Mouse (Mus musculus) kidney, postnatal 0 days (tissue): ENCODE data around the gene Nfkb2. TPM values are rescaled to one million over a fixed set of nuclear protein-coding genes. Genes with fewer than 3 reads are reported as not detected.

Experiments
- ATAC-seq: fragments of 200-750 bp; cut with Nextera tagmentation; replicated peaks from 2 replicates; pipeline ENCODE4 v1.8.0; 2017; ENCODE audit warnings: low read depth, moderate number of reproducible peaks, moderate TSS enrichment, moderate library complexity; ENCODE audit not compliant: low FRiP score
- DNase-seq: peaks from one replicate; pipeline ENCODE4 v3.0.0-alpha.2; 2016; ENCODE audit warnings: low spot score
- H3K27ac ChIP-seq: fragments of 300-500 bp; sonication (generic); 2 replicates; pipeline ENCODE4 v1.5.1; 2014; ENCODE audit warnings: mild to moderate bottlenecking
- H3K27me3 ChIP-seq: fragments of 300-500 bp; sonication (generic); 2 replicates; pipeline ENCODE4 v1.6.1; 2014; ENCODE audit warnings: low read length, mixed read lengths; ENCODE audit not compliant: insufficient read depth
- H3K36me3 ChIP-seq: fragments of 300-500 bp; sonication (generic); 2 replicates; pipeline ENCODE4 v1.6.1; 2014; ENCODE audit warnings: low read length, mixed read lengths; ENCODE audit not compliant: insufficient read depth
- H3K4me1 ChIP-seq: fragments of 300-500 bp; sonication (generic); replicated peaks from 2 replicates; pipeline ENCODE4 v1.6.1; 2014; ENCODE audit warnings: antibody characterized with exemption, low read length, mixed read lengths; ENCODE audit not compliant: insufficient read depth
- H3K4me2 ChIP-seq: fragments of 300-500 bp; sonication (generic); 2 replicates; pipeline ENCODE4 v1.6.1; 2014; ENCODE audit warnings: mild to moderate bottlenecking, low read length, moderate library complexity, mixed read lengths
- H3K4me3 ChIP-seq: fragments of 300-500 bp; sonication (generic); replicated peaks from 2 replicates; pipeline ENCODE4 v1.5.1; 2014; ENCODE audit warnings: low read depth, low read length
- H3K9ac ChIP-seq: fragments of 300-500 bp; sonication (generic); 2 replicates; pipeline ENCODE4 v1.6.1; 2014; ENCODE audit warnings: low read depth, low read length
- H3K9me3 ChIP-seq: fragments of 300-500 bp; sonication (generic); replicated peaks from 2 replicates; pipeline ENCODE4 v1.6.1; 2016; ENCODE audit warnings: low read length, inconsistent platforms, mixed read lengths
- CTCF ChIP-seq: IDR thresholded peaks from 2 replicates; pipeline ENCODE4 v1.5.1; 2016; ENCODE audit warnings: antibody characterized with exemption, low read depth, mild to moderate bottlenecking, moderate library complexity
- WGBS: fragments of 180-500 bp; shearing (Covaris S2); extraction: QIAGEN DNeasy Blood & Tissue Kit; methylation state at CpG from one replicate; pipeline ENCODE4 v1.1.7; 2014; 5-methylcytosine and 5-hydroxymethylcytosine counted together
- polyA plus RNA-seq: library from polyadenylated mRNA; unstranded; fragments of >200 nt; fragmentation: Nextera tagmentation; extraction: Ambion mirVana; gene quantifications from 2 replicates; pipeline ENCODE4 v1.2.1, GENCODE M21; 2015

Gene Nfkb2
- polyA plus RNA-seq, 1 experiment from 2014 or later, result 8.7 TPM

DNA sequence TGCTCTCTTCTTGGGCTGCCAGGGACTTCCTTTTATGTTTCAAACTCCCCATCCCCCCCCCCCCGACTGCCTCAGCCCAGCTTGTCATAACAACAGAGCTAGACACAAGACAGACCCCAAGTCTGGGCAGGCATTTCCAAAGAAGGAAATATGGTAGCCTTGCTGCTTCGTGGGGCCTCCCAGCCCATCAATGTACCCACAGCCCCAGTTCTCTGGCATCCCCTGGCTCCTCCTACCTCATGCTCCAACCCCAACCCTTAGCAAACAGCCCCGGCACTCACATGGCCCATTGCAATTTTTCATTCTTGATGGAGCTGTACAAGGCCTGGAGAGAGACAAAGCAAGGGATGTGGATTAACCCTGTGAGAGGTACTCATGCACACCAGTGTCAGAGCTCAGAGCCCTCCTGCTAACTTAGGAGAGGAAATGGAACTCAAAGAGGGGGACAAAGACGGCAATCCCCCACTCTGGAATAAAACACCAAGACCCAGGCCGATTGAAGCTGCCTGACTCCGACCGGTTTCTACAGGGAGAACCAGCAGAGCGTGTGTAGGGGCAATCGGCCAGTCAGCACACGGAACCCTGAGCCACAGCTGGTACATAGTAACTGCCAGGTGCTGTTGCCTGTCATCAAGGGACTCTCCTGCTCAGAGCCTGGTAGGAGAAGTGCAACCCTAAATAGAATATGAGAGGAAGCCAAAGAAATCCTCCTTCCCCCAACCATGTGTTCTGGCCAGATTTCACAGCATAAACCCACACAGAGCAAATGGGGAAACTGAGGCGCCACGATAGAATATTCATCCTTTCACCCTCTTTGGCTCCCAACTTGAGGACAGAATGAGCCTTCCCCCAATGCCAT, 11.9 kb downstream of the Nfkb2 start:
- H3K27me3 ChIP-seq, result peaks cover 61% of the 10 kb centered on the region
- no peak for TF ChIP-seq CTCF
- no peak for ATAC-seq
- H3K9ac ChIP-seq, result no peak overlapping the region
- H3K9me3 ChIP-seq, result no peaks in the 10 kb centered on the region
- no peak overlapping the region for H3K4me3 ChIP-seq
- no peak overlapping the region for H3K4me2 ChIP-seq
- peaks cover 10% of the 10 kb centered on the region for H3K4me1 ChIP-seq
- peaks cover 9% of the 10 kb centered on the region for H3K36me3 ChIP-seq
- WGBS, result 43% methylated on average over 12 of the region's 12 CpGs
- no peak overlapping the region for H3K27ac ChIP-seq
- no peak for DNase-seq

DNA sequence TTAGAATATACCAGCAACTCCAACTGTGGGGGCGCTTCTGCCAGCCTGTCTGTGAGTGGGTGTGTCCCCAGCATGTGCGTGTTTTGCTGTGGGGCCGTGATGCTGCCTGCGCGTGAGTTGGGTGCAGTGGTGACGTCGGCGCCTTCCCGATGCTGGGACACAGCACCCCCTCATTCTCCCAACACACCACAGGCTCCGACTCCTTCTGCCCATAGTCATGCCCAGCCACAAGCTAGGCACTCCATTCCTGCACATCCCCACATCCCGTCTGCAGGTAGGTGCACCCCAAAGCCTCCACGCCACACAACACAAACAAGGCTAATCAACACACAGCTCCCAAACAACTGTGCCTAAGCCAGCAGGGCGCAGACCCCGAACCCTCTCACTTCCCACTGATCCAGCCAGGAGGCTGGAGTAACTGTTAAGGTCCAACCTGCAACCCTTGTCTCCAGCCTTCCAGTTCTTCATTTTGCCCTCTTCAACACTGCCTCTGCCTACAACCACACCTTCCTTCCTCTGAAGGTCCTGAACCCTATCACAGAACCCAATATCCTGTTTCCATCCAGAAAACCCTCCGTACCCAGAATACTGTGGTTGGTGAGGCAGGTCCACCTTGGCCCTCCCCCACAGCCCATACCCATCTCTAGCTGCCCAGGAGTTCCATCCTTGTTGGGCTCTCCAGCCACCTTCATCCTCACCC, 12.9 kb downstream of the Nfkb2 start:
- H3K4me3 ChIP-seq, result peak overlapping the region; percentile 41
- DNase-seq, result no peak
- WGBS, result 34% methylated on average over 15 of the region's 15 CpGs
- H3K9ac ChIP-seq, result 0 out of 2 replicates have a peak overlapping the region, but pooled peaks have one; percentile 31
- no peak for TF ChIP-seq CTCF
- no peak overlapping the region for H3K27ac ChIP-seq
- H3K36me3 ChIP-seq, result no peaks in the 10 kb centered on the region
- H3K27me3 ChIP-seq, result peaks cover 61% of the 10 kb centered on the region
- peak overlapping the region; percentile 71 for H3K4me2 ChIP-seq
- ATAC-seq, result no peak
- H3K9me3 ChIP-seq, result no peaks in the 10 kb centered on the region
- peaks cover 10% of the 10 kb centered on the region for H3K4me1 ChIP-seq

DNA sequence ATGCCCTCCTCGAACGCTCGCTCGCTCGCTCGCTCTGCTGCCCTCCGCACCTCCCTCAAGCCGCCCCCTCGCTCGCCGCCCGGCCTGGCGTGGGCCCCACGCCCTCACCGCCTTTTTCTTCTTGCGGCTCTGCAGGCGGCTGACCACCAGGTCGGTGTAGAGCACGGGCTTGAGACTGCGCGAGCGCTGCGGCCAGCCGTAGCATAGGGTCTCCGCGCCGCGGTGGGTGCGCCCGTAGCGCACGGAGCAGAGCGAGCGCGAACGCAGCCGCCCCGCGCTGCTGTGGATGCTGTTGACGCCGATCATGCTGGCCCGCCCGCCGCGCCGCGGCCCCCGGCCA, 13.4 kb downstream of the Nfkb2 start:
- H3K4me3 ChIP-seq, result peak overlapping the region; percentile 41
- no peaks in the 10 kb centered on the region for H3K36me3 ChIP-seq
- ATAC-seq, result no peak
- DNase-seq, result no peak
- no peak for TF ChIP-seq CTCF
- H3K9ac ChIP-seq, result 0 out of 2 replicates have a peak overlapping the region, but pooled peaks have one; percentile 31
- peaks cover 10% of the 10 kb centered on the region for H3K4me1 ChIP-seq
- WGBS, result 0% methylated on average over 48 of the region's 48 CpGs
- H3K27me3 ChIP-seq, result peaks cover 61% of the 10 kb centered on the region
- H3K27ac ChIP-seq, result no peak overlapping the region
- H3K4me2 ChIP-seq, result peak overlapping the region; percentile 71
- H3K9me3 ChIP-seq, result no peaks in the 10 kb centered on the region

DNA sequence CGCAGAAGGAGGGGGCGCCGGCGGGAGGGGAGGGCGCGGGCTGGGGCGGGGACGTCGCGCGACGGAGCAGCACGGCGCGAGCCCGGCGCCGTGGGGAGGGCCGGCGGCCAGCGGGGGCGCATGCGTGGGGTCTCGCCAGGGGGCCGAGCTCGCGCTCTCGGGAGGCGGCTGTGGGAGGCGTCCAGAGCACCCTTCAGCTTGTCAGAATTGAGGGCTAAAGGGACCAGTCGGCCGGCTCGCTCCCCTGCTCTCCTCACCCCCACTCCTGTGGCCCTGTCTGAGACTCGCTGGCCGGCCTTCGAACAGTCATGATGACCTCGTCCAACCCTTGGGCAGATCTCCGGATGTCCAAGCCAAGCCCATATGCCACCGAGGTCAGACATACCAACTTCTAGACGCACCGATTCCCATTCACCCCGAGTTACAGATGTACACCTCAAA, 13.9 kb downstream of the Nfkb2 start:
- WGBS, result under 1% methylated on average over 35 of the region's 42 CpGs

DNA sequence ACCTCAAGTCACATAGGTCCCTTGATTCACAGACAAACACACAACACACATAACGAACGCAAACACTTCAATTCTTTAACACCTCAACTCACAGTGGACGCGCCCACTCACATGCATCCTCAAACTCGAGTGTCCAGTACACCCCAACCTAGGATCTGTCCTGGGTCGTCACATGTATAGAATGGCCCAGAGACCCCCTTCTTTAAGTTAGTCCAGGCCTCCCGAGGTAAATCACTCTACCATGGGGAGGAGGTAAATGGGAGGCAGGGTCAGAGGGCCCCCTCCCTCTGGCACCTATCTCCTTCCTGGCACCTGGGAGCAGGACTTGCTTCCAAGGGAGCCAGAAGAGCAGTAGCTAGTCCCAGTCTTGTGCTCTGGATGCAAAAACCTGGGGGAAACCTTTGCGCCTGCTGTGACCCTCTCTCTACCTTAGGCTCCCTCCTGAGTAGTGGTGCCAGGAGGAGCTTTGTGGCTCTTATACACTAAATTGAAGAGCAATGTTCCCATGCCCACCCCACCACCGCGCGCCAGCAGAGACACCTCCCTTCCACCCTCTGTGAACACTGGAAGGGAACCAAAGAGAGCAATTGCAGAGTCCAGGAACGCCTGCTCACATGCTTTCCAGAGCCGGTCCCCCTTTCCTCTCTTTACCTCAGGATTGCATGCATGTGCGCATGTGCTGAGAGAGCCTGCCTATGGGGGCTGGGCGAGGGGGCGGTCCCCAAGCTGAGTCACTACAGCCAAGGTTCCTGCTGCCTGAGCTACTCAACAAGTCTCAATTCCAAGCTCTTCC, 14.7 kb downstream of the Nfkb2 start:
- no peaks in the 10 kb centered on the region for H3K9me3 ChIP-seq
- no peak overlapping the region for H3K27ac ChIP-seq
- no peak overlapping the region for H3K4me3 ChIP-seq
- DNase-seq (peak; percentile 67), ATAC-seq (no peak)
- no peak for TF ChIP-seq CTCF
- H3K4me1 ChIP-seq, result peaks cover 10% of the 10 kb centered on the region
- H3K9ac ChIP-seq, result no peak overlapping the region
- WGBS, result 12% methylated on average over 16 of the region's 16 CpGs
- H3K36me3 ChIP-seq, result no peaks in the 10 kb centered on the region
- H3K4me2 ChIP-seq, result 0 out of 2 replicates have a peak overlapping the region, but pooled peaks have one; percentile 14
- peaks cover 66% of the 10 kb centered on the region for H3K27me3 ChIP-seq

More for the DNA sequence above, 13.9 kb downstream of the Nfkb2 start:
- Histone ChIP-seq H3K27me3 (peaks cover 66% of the 10 kb centered on the region), H3K4me2 (peak overlapping the region; percentile 71), H3K9me3 (no peaks in the 10 kb centered on the region), H3K4me3 (peak overlapping the region; percentile 41), H3K27ac (no peak overlapping the region), H3K4me1 (peaks cover 10% of the 10 kb centered on the region), H3K36me3 (no peaks in the 10 kb centered on the region), H3K9ac (0 out of 2 replicates have a peak overlapping the region, but pooled peaks have one; percentile 31)
- DNase-seq (no peak), ATAC-seq (no peak)
- TF ChIP-seq CTCF, result no peak
